Mouse (Mus musculus) heart, embryonic 10.5 days (tissue): ENCODE data around the gene Litaf. TPM values are rescaled to one million over a fixed set of nuclear protein-coding genes. Genes with fewer than 3 reads are reported as not detected.
"Not testable (repeated sequence)": the region's sequence is repeated elsewhere in the genome, so short reads cannot be mapped to it uniquely, and the experiment has no call there.

Experiments used
- DNase-seq: peaks from one replicate; pipeline ENCODE4 v3.0.0-alpha.2; 2017; ENCODE audit warnings: low spot score
- H3K27ac ChIP-seq: fragments of 300-500 bp; sonication (generic); 2 replicates; pipeline ENCODE4 v1.5.1; 2016; ENCODE audit warnings: mild to moderate bottlenecking
- H3K27me3 ChIP-seq: fragments of 300-500 bp; sonication (generic); 2 replicates; pipeline ENCODE4 v1.6.1; 2016; ENCODE audit warnings: mild to moderate bottlenecking; ENCODE audit not compliant: poor library complexity, insufficient read depth, severe bottlenecking
- H3K36me3 ChIP-seq: fragments of 300-500 bp; sonication (generic); 2 replicates; pipeline ENCODE4 v1.6.1; 2016; ENCODE audit warnings: mild to moderate bottlenecking, moderate library complexity
- H3K4me1 ChIP-seq: fragments of 300-500 bp; sonication (generic); 2 replicates; pipeline ENCODE4 v1.6.1; 2016; ENCODE audit warnings: mild to moderate bottlenecking
- H3K4me3 ChIP-seq: fragments of 300-500 bp; sonication (generic); 2 replicates; pipeline ENCODE4 v1.5.1; 2016; ENCODE audit warnings: mild to moderate bottlenecking, moderate library complexity
- H3K9me3 ChIP-seq: fragments of 300-500 bp; sonication (generic); 2 replicates; pipeline ENCODE4 v1.6.1; 2016; ENCODE audit warnings: mild to moderate bottlenecking, moderate library complexity
- WGBS: fragments of 180-500 bp; shearing (Covaris S2); methylation state at CpG from one replicate; pipeline ENCODE4 v1.1.7; 2016; 5-methylcytosine and 5-hydroxymethylcytosine counted together
- polyA plus RNA-seq: library from polyadenylated mRNA; unstranded; fragments of >200 nt; fragmentation: Nextera tagmentation; extraction: Ambion mirVana; gene quantifications from 2 replicates; pipeline ENCODE4 v1.2.1, GENCODE M21; 2016

The Litaf gene
- polyA plus RNA-seq, 1 experiment from 2014 or later = 68.7 TPM

DNA sequence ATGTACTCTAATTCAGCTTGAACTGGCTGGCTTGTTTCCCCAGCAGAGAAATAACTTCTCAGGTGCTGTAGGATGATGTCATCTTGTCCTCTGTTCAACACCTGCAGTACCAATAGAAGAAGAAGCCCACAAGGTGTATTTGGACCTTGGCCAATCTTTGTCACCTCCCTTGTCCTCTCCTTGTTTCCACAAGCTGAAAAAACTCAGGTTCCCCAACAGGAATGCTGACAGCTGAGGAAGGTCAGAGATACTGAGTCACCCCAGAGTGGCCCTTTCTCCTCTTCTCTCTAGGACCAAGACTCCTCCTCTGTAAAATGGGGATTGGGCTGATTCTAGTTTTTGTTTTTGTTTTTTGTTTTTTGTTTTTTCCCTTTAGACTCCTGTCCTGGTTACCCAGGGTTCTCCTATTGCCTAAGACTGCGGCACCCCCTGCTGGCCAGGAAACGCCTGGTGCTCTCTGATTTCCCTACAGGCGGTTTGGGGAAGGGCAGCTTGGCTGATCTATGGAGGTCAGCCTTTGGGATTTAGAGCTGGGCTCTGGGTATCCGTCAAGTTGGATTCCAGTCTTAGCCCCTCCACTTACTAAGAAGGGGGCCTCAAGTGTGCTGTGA is 31.7 kb downstream of the Litaf start:
- Histone ChIP-seq H3K4me1 (no peaks in the 10 kb centered on the region; the same call in 1 of the 2 replicates), H3K27ac (no peak overlapping the region), H3K4me3 (no peak overlapping the region), H3K9me3 (no peaks in the 10 kb centered on the region), H3K36me3 (no peaks in the 10 kb centered on the region), H3K27me3 (0 out of 2 replicates have a peak, but pooled peaks cover 4% of the 10 kb centered on the region)
- under 1% methylated on average over 4 of the region's 4 CpGs for WGBS
- DNase-seq = peak; percentile 89

DNA sequence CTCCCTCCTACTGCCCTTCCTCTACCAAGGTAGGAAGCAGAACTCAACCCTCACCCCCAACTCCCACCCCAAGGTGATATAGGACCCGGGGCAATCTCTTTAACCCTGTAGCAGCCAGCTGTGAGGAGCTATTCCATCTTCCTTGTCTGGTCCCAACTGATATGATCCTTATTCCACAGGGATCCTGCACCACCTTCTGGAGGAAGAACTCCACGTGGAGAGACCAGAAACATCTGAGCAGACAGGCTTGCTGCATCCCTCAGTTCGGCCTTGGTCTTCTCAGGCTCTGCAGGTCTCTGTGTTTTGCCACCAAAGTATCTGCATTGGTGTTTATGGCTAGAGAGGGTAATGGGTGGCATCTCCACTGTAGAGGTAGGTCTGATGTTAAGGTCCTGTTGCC is 34.6 kb downstream of the Litaf start:
- Histone ChIP-seq H3K27me3 (no peaks in the 10 kb centered on the region), H3K27ac (no peak overlapping the region), H3K4me1 (no peaks in the 10 kb centered on the region; the same call in 1 of the 2 replicates), H3K9me3 (no peaks in the 10 kb centered on the region), H3K36me3 (no peaks in the 10 kb centered on the region), H3K4me3 (no peak overlapping the region)
- 46% methylated on average over 3 of the region's 3 CpGs for WGBS
- no peak for DNase-seq

DNA sequence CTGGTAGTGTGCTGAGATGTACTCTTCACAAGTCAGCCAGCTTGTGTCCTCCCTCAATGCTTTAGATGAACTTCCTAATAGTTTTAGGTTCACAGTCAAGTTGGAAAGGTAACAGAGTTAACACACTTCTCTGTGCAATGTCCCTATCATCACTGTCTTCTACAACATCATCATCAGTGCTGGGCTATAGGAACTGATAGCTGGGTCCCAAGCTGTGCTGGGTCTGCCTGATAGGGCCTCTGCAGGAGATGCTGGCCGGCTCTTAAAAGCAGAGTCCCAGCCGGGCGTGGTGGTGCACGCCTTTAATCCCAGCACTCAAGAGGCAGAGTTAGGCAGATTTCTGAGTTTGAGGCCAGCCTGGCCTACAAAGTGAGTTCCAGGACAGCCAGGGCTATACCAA is 35.1 kb downstream of the Litaf start:
- 53% methylated on average over 4 of the region's 4 CpGs for WGBS
- DNase-seq = no peak
- H3K9me3 ChIP-seq = no peaks in the 10 kb centered on the region
- no peaks in the 10 kb centered on the region for H3K27me3 ChIP-seq
- H3K4me3 ChIP-seq = no peak overlapping the region
- no peaks in the 10 kb centered on the region for H3K36me3 ChIP-seq
- H3K27ac ChIP-seq = no peak overlapping the region
- H3K4me1 ChIP-seq = no peaks in the 10 kb centered on the region; the same call in 1 of the 2 replicates

DNA sequence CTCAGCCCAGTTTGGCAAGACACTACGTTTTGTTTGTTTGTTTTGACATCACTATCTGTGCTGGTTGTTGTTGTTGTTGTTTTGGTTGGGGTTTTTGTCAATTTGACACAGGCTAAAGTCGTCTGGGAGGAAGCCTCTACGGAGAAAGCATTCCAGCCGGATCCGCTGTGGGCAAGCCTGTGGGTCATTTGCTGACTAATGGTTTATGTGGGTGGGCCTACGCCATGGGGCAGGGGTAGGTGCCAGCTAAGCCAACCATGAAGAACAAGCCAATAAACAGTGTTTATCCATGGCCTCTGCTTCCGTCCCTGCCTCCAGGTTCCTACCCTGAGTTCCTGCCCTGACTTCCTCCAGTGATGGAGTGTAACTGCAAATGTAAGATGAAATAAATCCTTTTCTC is 37.8 kb downstream of the Litaf start:
- H3K27ac ChIP-seq = no peak overlapping the region
- no peak for DNase-seq
- H3K9me3 ChIP-seq = no peaks in the 10 kb centered on the region
- H3K27me3 ChIP-seq = no peaks in the 10 kb centered on the region
- H3K4me1 ChIP-seq = peaks cover 4% of the 10 kb centered on the region; the same call in 1 of the 2 replicates
- WGBS = 74% methylated on average over 7 of the region's 7 CpGs
- H3K36me3 ChIP-seq = no peaks in the 10 kb centered on the region
- no peak overlapping the region for H3K4me3 ChIP-seq

DNA sequence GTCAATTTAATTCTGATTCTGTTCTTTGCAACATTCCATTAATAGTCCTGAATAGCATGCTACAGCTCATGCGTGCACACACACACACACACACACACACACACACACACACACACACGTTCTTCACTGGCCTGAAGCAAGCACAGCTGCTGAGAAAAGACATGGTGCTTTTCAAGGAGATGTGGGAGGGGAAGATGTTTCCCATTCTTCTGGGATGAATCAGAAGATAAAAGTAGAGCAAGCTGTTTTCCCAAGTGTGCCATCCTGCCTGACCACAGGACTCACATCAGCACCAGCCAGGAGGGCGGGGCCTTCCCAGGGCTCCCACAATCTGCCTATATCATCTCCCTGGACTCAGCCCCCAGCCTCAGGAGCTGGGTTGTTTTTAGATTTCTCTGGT is 41.1 kb downstream of the Litaf start:
- Histone ChIP-seq H3K9me3 (no peaks in the 10 kb centered on the region), H3K36me3 (no peaks in the 10 kb centered on the region), H3K4me1 (peaks cover 8% of the 10 kb centered on the region), H3K27me3 (no peaks in the 10 kb centered on the region), H3K4me3 (no peak overlapping the region), H3K27ac (no peak overlapping the region)
- 53% methylated on average over 3 of the region's 3 CpGs for WGBS
- no peak for DNase-seq

DNA sequence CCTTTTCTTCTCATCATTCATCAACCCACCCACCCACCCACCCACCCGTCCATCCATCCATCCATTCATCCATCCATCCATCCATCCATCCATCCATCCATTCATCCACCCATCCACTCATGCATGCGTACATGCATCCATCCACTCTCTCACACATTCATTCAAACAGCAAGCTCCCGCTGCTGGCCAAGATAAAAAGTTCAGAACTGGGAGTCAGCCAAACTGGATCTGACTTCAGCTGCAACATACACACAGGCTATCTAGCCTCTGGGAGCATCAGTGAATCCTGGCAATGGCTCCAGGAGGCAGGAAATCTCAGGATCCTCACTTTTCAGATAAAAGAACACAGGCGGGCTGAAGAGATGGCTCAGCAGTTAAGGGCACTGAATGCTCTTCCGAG is 42.3 kb downstream of the Litaf start:
- no peaks in the 10 kb centered on the region for H3K9me3 ChIP-seq
- H3K36me3 ChIP-seq = no peaks in the 10 kb centered on the region
- peaks cover 8% of the 10 kb centered on the region for H3K4me1 ChIP-seq
- H3K4me3 ChIP-seq = no peak overlapping the region
- DNase-seq = no peak
- no peak overlapping the region for H3K27ac ChIP-seq
- H3K27me3 ChIP-seq = no peaks in the 10 kb centered on the region
- WGBS = 78% methylated on average over 5 of the region's 5 CpGs

- Histone ChIP-seq H3K4me1 (peaks cover 17% of the 10 kb centered on the region), H3K27ac (no peak overlapping the region), H3K4me3 (no peak overlapping the region), H3K9me3 (no peaks in the 10 kb centered on the region), H3K27me3 (no peaks in the 10 kb centered on the region), H3K36me3 (no peaks in the 10 kb centered on the region)
- no peak for DNase-seq
- 86% methylated on average over 4 of the region's 4 CpGs for WGBS
These were observed 43.9 kb downstream of the Litaf start for GRCm38 (mm10) chr16:11022113-11022489.

DNA sequence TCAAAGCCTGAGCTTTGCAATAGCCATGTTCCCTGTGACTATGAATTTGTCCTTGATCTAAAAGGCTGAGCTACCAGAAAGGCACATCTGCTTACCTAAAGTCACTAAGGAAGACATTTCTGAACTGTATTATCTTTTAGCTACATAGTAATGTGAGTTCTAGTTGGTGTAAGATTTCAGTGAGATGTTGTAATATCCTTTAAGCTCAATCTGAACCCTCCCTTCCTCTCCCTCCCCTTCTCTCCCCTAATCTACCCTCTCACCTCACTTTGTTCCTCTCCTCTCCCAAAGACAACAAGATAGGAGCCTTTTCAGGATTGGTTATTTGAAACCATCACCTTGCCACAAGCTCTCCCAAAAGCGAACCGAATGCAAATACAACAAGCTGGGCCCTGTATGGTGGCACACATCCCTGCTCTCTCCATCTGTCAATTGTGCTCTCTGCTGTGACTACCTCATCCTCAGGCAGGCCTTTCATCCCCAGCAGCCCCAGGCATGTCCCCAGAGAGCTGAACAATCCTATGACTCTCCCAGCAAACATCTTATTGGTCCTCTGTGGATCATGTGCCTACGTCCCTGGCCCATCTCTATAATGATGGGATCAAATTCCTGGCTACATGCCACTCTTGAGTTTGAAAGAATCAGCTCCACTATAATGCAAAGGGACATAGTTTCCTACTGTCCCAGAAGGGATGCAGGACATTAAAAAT is 44.4 kb downstream of the Litaf start:
- DNase-seq = no peak
- WGBS = 52% methylated on average over 3 of the region's 3 CpGs
- Histone ChIP-seq H3K27me3 (no peaks in the 10 kb centered on the region), H3K4me3 (no peak overlapping the region), H3K27ac (no peak overlapping the region), H3K9me3 (no peaks in the 10 kb centered on the region), H3K4me1 (peaks cover 17% of the 10 kb centered on the region), H3K36me3 (no peaks in the 10 kb centered on the region)

GRCm38 (mm10) chr16:11017807-11018595 is 48.0 kb downstream of the Litaf start:
- DNase-seq = no peak
- H3K27me3 ChIP-seq = no peaks in the 10 kb centered on the region
- H3K9me3 ChIP-seq = no peaks in the 10 kb centered on the region
- 40% methylated on average over 11 of the region's 11 CpGs for WGBS
- H3K4me1 ChIP-seq = peaks cover 14% of the 10 kb centered on the region
- peak overlapping the region; percentile 52; the same call in 1 of the 2 replicates for H3K27ac ChIP-seq
- no peak overlapping the region for H3K4me3 ChIP-seq
- H3K36me3 ChIP-seq = no peaks in the 10 kb centered on the region

DNA sequence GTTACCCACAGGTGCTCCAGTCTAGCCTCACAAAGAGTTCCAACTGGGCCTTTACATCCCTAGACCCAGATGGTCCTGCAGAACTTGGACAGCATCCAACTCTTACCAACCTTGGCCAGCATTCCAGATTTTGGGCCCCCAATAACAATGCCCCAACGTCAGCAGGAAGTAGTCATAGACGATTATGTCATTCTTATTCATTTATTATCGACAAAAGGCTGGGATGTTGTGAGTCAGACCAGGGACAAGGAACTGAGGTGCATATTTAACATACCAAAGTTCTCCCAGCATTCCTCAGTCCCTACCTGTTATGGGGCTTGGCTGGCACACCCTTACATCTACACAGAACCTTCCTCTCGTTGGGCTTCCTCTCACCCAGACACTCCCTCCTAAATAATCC is 49.6 kb downstream of the Litaf start:
- no peaks in the 10 kb centered on the region for H3K36me3 ChIP-seq
- no peak overlapping the region for H3K27ac ChIP-seq
- 62% methylated on average over 4 of the region's 4 CpGs for WGBS
- no peak overlapping the region for H3K4me3 ChIP-seq
- no peaks in the 10 kb centered on the region for H3K9me3 ChIP-seq
- peaks cover 23% of the 10 kb centered on the region for H3K4me1 ChIP-seq
- DNase-seq = no peak
- no peaks in the 10 kb centered on the region for H3K27me3 ChIP-seq

GRCm38 (mm10) chr16:11014407-11014806 is 51.5 kb downstream of the Litaf start:
- Histone ChIP-seq H3K36me3 (no peaks in the 10 kb centered on the region), H3K9me3 (no peaks in the 10 kb centered on the region), H3K4me1 (peaks cover 32% of the 10 kb centered on the region), H3K27me3 (no peaks in the 10 kb centered on the region), H3K4me3 (no peak overlapping the region), H3K27ac (no peak overlapping the region)
- 74% methylated on average over 3 of the region's 3 CpGs for WGBS
- DNase-seq = no peak

DNA sequence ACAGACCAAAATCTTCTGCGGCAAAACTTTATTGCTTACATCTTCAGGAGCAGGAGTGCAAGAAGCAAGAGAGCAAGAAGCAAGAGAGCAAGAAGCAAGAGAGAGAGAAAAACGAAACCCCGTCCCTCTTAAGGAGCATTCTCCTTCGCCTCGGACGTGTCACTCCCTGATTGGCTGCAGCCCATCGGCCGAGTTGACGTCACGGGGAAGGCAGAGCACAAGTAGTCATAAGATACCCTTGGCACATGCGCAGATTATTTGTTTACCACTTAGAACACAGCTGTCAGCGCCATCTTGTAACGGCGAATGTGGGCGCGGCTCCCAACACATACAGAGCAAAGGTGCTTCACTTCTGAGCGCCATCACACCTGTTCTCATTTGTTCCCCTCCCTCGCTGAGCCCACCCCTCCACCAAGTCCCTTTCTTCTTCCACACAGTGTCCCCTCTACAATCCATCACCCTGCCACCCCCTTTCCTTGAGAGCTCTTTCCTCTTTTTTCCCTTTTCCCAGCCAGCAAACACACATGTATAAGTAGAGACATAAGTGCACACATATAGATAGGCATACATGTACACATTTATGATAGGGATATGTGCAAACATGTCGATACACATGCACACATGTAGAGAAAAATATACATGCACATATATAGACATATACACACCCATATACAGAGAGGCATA is 52.4 kb downstream of the Litaf start:
- peaks cover 37% of the 10 kb centered on the region for H3K4me1 ChIP-seq
- not testable (repeated sequence) for H3K9me3 ChIP-seq, H3K27ac ChIP-seq, H3K27me3 ChIP-seq, H3K36me3 ChIP-seq, H3K4me3 ChIP-seq, DNase-seq
- WGBS = 88% methylated on average over 15 of the region's 19 CpGs
